Mouse (Mus musculus): ENCODE results near the gene Ctnnbl1.

Gene Ctnnbl1

DNA sequence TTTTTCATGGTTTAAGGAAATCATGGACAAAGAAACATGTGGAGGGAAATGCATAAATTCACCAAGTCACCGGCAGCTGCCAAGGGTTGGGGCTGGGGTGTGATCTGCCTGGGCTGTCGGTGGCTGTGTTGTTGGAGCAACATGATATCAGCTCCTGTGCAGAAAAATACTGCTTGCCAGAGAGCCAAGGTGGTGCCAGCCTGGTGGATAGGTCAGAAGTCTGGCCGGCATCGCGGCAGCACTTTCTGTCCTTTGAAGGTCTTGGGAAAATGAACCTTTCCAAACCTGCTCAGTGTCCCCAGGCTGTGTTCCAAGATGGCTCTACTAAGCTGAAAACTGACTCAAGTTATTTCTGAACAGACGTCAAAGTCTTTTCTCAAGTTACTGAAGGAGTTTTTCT lies 133.0 kb downstream of the Ctnnbl1 start:
- no peak for DNase-seq (ENCODE audit: extremely low read depth, low read depth, low spot score)

DNA sequence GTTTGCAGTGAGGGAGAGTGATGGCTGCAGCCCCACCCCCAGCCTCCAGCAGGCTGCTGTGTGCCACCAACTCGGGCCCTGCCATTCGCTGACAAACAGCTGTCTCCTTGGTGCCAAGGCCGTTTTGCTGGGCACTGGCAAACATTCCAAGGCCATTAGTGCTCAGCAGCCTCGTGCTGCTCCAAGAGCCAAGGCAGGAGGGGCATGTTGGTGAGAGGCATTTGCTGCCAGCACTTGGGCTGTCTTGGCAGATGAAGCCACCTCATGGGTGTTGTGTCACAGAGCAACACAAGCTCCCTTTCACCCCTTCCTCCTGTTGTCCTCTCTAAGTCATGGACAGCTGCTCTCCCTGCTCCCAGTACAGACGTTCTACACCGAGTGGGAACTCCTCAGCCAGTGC lies 136.0 kb downstream of the Ctnnbl1 start:
- no peak for DNase-seq (ENCODE audit: extremely low read depth, low read depth, low spot score)

DNA sequence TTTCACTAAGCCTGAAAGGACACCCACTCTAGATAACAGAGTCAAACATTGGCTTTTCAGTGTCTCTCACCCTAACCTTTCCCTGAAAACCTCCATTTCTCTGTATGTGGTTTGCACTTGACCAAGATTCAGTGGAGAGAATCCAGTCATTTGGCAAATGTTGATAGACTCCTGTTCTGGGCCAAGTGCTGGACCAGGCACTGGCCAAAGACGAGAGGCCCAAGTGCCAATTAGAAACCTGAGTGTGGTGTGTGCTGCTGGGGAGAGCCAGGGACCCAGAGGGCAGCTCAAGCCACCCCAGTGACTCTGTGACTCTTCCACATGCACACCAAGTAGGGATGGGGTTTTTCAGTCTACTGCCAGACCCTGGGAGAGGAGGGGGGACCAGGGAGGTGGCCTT lies 136.5 kb downstream of the Ctnnbl1 start:
- DNase-seq (ENCODE audit: extremely low read depth, low read depth, low spot score): no peak

DNA sequence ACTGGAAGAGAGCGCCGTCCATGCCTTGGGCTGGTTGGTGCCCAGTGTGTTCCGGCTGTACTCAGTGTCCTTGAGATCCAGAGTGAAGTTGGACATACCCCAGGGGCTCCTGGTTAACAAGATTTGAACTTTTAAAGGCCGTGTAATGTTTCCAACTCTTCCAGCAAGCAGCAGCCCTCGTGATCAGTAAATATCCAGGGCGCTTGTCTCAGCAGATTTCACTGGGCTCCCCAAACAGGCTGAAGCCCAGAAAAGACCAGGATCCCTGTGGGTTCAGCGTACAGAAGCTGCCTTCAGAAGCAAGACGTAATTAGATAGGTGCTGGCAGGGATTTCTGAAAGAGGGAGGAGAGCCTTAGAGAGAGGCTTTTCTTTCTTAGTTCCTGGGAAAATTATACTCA lies 137.9 kb downstream of the Ctnnbl1 start:
- no peak for DNase-seq (ENCODE audit: extremely low read depth, low read depth, low spot score)

DNA sequence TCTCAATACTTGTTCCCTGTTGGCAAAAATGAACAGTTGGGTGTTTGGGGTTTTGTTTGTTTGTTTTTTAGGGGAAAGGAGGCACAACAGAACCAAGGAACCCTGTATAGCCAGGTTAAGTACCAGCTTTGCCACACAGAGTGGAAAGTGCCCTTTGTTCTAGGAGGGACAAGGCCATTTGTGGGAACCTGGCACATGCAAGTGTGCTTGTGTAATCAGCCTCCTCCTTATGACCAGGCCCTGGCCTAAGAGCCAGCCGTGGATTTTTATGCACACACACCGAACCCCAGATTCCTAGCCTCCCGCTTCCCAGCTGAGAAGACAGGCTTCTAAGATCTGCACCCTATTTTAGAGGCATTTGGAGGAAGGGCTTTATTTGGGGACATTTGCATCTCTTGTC lies 140.2 kb downstream of the Ctnnbl1 start:
- no peak for DNase-seq (ENCODE audit: extremely low read depth, low read depth, low spot score)

DNA sequence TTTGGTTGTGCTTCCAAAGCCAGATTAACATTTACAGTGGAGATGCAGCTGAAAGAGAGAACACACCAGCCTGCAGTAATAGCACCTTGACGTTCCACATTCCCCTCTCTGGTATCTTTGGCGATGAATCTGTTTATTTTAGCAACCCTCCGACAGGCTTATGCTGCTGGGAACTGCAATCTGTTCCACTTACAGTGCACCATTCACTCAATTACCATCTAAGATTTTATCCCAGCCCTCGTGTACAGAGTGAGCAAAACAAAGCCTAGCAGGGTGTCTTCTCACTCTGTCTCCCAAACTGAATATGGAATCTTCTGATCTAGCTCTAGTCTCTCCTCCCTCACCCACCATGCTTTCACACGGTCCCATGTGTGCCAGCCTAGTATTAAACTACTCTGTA lies 140.8 kb downstream of the Ctnnbl1 start:
- DNase-seq (ENCODE audit: extremely low read depth, low read depth, low spot score): no peak

DNA sequence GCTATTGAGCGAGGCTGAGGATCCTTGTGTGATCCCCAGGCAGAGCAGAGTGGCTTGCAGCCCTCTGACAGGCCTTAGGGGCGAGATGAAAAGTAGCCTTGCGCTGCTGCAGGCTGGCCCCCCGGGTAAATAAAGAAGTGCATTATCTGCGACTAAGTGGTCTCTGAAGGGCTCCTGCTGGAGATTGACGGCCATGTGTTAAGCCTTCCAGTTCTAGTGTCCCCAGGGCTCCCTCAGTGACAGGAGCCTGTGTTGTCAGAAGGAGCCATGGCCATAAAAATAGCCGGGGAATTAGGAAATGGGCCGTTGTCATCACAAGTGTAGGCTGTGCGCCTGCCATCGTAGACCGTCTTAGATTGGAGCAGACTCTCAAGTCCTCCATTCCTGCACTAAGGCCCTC lies 144.7 kb downstream of the Ctnnbl1 start:
- no peak for DNase-seq (ENCODE audit: extremely low read depth, low read depth, low spot score)

DNA sequence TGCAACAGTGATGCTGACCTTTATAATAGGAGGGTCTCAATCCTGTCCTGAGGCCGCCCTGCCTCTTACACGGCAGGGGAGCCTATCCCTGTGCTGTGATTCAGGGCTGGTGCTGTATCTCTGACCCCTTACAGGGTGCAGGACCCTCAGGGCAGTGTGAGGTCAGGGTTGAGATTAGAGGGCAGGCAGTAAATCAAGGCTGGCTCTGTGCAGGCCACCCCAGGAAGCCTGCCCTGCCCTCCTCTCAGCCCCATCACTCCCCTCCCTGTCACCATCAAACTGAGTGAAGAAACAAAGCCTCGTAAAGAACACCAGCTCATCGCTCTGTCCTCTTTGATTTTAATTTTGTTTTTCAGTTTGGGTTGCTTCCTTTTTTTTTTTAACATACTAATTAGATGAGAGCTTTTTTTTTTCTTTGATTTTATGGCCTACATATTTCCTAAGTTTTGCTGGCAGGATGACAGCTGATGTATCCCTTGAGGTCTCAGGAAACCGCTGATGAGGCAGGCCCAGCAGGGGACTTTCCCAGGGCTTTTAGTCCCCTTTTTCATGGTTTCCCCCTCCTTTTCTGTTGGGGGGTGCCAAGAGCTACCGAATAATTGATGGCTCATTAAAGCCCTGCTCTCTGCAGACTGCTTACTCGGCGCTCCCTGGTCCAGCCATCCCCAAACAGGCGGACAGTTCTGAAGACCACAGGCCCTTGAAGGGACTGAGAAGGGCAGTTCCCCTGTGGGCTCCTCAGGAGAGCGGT lies 150.2 kb downstream of the Ctnnbl1 start:
- no peak for DNase-seq (ENCODE audit: extremely low read depth, low read depth, low spot score)

DNA sequence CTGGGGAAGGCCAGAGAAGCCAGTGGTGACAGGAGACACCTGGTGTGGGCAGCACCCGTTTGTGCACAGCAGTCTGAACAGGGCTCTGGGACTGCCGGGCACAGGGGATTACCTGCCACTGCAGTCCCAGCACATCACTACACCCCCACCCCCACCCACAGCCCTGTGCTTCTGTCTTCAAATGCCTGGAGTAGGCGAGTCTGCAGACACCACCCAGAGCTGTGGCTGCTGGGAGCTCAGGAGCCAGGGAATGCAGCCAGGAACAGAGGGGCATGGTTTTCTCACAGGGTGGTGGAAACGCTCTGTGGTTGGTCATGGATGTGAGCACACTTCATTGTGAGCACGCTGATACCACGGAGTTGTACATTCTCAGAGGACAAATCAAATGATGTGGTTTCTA lies 154.0 kb downstream of the Ctnnbl1 start:
- no peak for DNase-seq (ENCODE audit: extremely low read depth, low read depth, low spot score)

DNA sequence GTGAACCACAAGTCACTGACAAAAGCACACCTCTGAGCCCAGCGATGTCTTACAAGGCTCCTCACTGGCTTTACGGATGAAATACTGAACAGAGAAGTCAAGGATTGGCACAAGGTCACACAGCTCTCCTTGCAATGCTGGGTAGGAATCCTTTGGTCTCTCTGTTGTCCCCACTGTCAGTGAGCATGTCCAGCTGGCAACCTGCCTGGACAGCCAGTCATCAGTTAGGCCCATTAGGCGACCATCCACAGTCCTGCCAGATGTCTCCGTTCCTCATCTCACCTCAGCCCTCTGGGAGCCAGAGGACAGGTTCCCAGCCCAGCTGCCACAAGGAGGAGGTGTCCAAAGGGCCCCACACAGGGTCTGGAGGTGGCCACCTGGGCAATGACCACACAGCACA lies 159.9 kb downstream of the Ctnnbl1 start:
- no peak for DNase-seq (ENCODE audit: extremely low read depth, low read depth, low spot score)

DNA sequence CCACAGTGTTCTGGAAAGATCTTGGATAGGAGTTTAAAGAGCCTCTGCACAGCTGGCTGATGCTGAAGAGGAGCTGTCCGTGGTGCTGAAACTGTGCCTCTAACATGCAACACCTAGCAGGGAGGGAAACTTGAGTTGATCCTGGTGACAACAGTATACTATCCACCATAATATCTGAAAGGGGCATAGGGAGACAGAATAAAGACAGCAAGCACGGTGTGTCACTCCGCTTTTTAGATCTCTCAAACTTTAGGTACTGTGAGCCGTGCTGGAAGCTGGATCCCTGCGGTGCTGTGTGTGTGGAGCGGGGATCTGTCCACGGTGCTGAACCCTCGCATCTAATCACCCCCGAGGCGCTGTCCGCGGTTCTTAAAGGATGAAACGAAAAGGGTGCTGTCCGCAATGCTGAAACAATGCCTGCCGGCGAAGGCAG lies 176.0 kb downstream of the Ctnnbl1 start:
- DNase-seq (ENCODE audit: extremely low read depth, low read depth, low spot score): no peak

DNA sequence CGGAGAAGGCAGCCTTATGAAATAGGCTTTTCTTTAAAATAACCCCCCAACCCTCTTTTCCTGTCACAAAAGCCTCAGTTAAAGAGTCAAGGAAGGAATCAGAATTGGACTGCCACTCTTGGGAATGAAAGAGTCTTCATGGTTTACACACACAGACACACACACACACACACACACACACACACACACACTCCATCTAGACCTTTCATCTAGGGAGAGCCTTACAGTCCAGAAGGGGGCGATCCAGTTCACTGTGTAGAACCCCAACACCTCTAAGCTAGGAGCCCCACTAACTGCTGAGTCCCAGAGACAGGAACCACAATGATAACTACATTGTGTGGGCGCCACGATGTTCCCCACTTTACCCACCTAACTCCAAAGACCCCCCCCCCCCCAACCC lies 176.5 kb downstream of the Ctnnbl1 start:
- no peak for DNase-seq (ENCODE audit: extremely low read depth, low read depth, low spot score)

DNA sequence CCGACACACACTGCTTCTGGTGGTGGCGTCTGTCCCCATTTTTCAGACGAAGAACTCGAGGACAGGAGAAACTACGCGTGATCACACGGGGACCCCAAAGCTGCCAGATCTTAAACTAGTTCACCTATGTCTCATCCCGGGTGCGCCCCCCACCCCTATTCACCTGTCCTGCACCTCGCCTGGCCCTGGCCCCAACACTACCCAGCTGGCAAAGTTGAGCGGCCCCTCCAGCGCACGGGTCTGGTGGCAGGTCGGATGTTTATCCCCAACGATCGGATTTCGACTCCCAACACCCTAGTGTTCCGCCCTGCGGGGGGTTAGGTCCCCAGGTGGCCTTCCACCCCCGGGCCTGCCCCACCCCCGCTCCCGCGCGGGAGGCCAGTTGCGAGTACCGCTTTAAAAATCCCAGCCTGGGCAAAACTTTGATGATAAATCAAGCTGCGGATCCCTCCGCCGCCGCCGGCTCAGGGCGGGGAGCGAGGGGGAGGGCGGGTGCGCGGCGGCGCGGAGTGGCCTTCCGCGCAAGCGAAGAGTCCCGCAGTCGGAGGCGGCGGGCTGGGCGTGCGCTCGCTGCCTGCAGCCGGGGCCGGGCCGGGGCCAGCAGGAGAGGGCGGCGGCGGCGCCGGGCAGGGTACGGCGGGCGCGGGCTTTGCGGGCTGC lies 177.0 kb downstream of the Ctnnbl1 start, which contains the start of gene Vstm2l:
TSS of gene Vstm2l (plus strand) at position 549 of the 660 bp plus-strand sequence.
- no peak for DNase-seq (ENCODE audit: extremely low read depth, low read depth, low spot score)

DNA sequence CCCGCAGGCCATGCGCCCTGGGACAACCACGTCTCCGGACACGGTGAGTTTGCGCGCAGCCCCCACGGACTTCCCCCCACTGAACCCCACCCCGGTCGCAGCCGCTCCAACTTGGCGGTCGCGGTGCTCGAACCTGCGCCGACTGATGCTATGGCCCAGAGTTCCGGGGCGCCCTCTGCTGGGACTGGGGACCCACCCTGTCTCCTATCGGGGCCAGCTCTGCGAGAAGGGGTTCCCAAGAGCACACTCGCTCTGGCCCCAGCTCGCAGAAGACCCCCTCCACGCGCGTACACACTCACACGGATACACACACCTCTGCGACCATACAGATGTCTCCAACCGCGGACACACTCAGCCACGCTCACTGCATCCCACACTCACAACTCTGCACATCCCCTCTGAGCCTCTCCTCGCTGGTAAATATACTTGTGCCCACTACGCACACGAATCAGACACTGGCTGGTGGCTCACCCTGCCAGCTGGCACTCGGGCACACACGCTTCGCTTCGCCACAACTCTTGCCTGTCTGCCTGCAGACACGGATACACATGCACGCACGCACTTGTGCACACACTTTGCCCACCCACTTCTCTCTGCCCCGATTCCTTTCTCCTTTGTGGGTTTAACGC lies 177.8 kb downstream of the Ctnnbl1 start:
- DNase-seq (ENCODE audit: extremely low read depth, low read depth, low spot score): no peak

DNA sequence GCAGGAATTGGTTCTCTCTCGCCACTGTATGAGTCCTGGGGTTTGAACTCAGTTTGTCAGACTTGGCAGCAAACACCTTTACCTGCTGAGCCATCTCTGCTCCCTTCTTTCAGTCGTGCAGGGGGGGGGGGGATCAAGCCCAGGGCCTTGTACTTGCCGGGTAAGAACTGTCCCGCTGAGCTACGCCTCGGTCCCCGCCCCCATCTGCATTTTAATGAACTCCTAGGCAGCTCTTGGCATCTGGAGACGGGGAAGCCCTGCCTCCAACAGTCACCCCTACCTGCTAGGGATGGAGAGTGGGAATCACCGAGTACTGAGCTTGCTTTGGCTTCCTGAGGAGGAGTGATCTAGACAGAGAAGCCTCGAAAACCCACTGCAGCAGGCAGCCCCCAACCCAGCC lies 181.3 kb downstream of the Ctnnbl1 start:
- DNase-seq (ENCODE audit: extremely low read depth, low read depth, low spot score): no peak

DNA sequence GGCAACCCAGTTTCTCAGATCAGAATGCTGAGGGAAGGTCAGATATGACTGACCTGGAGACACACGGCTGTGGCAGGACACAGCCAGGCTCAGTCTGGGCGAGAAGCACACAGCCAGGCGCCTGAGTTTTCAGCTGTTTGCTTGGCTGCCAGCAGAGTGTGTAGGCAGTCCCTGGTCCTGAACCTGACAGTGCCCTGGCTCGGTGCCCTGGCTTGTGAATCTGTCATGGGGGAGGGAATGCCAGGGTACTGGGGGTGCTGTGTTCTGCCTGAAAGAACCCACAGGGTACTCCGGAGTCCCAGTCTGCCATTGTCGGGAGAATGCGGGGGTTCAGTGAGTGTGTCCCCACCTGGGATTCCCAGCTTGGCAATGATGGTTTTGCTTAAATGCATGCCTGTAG lies 184.3 kb downstream of the Ctnnbl1 start:
- no peak for DNase-seq (ENCODE audit: extremely low read depth, low read depth, low spot score)

DNA sequence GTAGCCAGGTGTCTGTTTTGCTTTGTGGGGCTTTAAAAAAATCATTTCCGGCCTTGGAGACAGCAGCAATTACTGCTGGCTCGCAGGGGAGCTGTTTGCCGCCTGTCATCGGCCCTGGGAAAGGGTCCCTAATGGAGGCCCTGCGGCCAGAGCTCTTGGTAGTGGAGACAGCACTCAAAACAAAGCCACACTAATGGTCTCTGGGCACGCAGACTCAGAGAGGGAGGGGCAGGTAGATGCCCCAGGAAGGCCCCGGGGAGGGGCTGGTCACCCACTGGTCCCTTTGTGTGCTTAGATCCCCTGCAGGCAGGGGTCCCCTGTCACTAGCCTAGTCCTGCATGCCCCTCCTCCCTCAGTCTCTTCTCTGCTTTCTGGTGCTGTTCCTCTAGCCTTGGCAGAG lies 186.2 kb downstream of the Ctnnbl1 start:
- DNase-seq (ENCODE audit: extremely low read depth, low read depth, low spot score): no peak

DNA sequence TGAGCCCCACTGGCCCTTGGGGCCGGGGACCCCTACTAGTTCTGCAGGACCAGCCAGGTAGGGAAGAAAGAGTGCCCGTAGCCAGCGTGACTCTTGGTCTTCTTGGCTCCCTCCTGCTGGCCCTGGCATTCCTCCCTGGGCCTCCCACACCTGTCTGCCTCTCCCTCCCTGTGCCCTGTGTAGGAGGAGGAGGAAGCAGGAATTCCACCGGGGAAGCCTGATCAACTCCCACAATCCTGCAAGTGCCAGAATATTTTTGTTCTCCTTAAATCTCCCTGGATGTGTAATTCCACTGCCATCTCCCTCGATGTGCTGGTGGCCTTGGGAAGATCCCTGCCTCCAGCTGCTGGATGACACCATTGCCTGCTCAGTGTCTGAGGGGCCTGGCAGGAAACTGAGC lies 187.3 kb downstream of the Ctnnbl1 start:
- no peak for DNase-seq (ENCODE audit: extremely low read depth, low read depth, low spot score)

DNA sequence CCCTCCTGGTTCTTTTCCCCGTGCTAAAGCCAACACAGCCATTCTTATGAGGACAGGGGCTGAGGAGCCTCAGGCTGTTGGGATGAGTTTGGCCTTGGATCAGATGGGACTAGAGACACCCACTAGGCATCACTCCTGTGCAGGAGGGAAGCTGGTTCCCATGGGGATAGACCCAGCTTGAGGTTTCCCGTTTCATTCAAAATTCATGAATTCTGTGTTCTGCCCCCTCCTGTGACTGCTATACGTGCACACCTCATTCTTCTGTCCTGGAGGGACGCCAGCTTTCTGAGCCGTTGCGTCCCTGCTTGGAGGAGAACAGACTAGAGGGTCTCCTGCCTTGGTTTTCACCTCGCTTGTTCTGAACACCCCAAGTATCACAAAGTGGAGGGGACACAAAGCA lies 189.3 kb downstream of the Ctnnbl1 start:
- no peak for DNase-seq (ENCODE audit: extremely low read depth, low read depth, low spot score)

DNA sequence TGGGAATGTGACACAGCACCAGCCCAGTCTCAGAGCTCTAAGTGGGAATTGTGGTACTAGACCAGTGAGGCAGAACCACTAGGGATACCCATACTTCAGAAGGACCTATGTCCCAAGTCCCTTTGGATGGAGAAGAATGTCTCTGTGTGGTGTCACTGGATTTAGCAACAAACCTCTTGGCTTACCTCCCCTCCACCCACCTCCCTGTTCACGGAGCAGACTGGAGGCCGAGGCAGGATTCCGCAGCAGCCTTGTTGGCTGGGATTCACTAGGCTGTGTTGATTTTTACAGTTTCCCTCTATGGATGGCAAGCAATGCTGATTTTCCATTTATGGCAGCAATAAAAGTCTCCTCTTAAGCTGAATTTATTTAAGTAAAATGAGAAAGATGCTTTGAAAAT lies 189.7 kb downstream of the Ctnnbl1 start:
- DNase-seq (ENCODE audit: extremely low read depth, low read depth, low spot score): no peak

DNA sequence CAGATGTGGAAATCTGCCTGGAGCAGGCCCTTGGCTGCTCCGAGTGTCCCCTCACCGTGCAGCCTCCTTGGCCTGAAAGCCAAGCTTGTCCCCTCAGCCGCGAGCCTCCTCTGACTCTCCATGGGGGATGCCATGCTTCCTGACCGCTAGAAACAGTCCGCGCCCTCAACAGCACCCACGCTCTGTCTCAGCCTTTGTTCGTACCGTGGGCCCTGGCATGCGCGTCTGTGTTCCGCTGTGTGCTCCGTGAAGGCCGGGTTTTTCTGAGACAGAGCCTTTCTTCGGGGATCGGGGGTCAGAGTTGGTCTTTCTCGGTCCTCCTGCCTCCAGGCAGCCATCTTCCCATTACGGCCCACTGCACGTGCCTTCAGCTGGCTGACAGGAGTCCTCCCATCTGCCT lies 190.2 kb downstream of the Ctnnbl1 start:
- no peak for DNase-seq (ENCODE audit: extremely low read depth, low read depth, low spot score)

DNA sequence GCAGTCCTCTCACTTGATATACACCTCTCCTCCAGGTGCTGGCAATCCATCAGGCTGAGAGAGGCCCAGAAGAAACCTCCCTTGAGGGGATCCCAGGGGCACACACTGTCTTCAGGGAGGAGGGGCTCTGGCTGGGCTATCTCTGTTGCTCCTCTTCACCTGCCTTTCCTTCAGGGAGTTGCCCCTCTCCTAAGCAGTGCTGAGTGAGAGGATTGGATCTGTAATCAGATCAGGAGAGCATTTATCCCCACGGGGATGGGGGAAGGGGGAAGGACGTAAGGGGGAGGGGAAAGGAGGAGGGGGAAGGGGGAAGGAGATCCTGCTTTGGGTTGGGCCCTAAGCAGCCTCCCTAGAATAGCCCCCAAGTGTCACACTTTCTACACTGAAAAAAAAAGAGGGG lies 190.6 kb downstream of the Ctnnbl1 start:
- DNase-seq (ENCODE audit: extremely low read depth, low read depth, low spot score): no peak

All from fat pad, adult 2 months (tissue).